12 mouse cellular contexts compared by ENCODE assay signal in genomic region chr5:36519751-36520150, GRCm38 (mm10).
"Had no signal": no experiment of that assay in that cellular context is flagged by ENCODE, and none has a peak within 500 bp of the region (broad histone marks: within the 10 kb centered on the region; RNA-seq: fewer than 3 reads in every experiment).

No protein-coding gene starts in this region.

- H3K4me1 ChIP-seq: limb, embryonic 15.5 days; lung, embryonic 15.5 days had no signal

- DNase-seq: kidney, adult 11 months; kidney, adult 9 months; kidney, postnatal 36 days; lung, postnatal 14 days had no signal

- H3K27me3 ChIP-seq: limb, embryonic 15.5 days; liver, embryonic 12.5 days; lung, embryonic 15.5 days; megakaryocyte, embryonic 14.5 days had no signal

- H3K27ac ChIP-seq: kidney, postnatal 0 days; limb, embryonic 15.5 days; liver, embryonic 12.5 days; lung, embryonic 15.5 days; macrophage; stomach, postnatal 0 days had no signal

- H3K4me3 ChIP-seq: limb, embryonic 15.5 days; liver, embryonic 12.5 days; lung, embryonic 15.5 days; megakaryocyte, embryonic 14.5 days had no signal

- ATAC-seq: liver, embryonic 12.5 days had no signal

- H3K4me2 ChIP-seq: limb, embryonic 15.5 days; liver, embryonic 12.5 days; lung, embryonic 15.5 days; midbrain, embryonic 11.5 days had no signal

- H3K9me3 ChIP-seq: limb, embryonic 15.5 days; liver, embryonic 12.5 days; lung, embryonic 15.5 days; megakaryocyte, embryonic 14.5 days had no signal

- H3K9ac ChIP-seq: limb, embryonic 15.5 days; liver, embryonic 12.5 days; lung, embryonic 15.5 days had no signal
